Mouse (Mus musculus): ENCODE data around the gene Gltpd2. TPM values are rescaled to one million over a fixed set of nuclear protein-coding genes. Genes with fewer than 3 reads are reported as not detected.
"Not testable (repeated sequence)": the region's sequence is repeated elsewhere in the genome, so short reads cannot be mapped to it uniquely, and the experiment has no call there.

Gltpd2 gene
- polyA plus RNA-seq (2012; rRNA removed), result 0.09 TPM in 1 of 2 replicates, not detected in the other

DNA sequence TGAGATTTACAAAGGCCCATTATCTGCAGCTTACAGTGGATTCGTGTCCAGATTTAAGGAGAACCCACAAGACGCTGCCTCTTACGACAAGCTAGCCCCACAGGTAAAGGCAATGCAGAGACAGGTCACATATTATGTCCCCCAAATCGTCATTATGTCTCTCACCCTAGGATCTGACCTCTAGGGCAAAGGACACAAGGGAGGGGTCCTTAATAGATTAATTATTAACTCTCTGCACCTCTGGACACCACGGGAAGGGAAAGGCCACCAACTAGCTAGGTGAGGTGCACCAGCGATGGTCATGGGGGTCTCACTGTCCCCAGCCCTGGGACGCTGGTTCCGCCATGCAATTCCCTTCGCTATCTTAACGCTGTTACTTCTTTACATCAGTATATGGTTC, at the start of gene Gltpd2:
Gene Gltpd2 (plus strand): TSS at position 274 of the 400 bp plus-strand sequence.
- no peak for DNase-seq (ENCODE audit: low read depth)
- no peak for TF ChIP-seq CTCF (IDR thresholded peaks at IDR 0.05; ENCODE audit: borderline replicate concordance, extremely low read depth, insufficient read depth, insufficient read length)
- no peak for TF ChIP-seq POLR2A (IDR thresholded peaks at IDR 0.05; ENCODE audit: borderline replicate concordance, extremely low read depth, insufficient read depth, insufficient read length, poor library complexity, severe bottlenecking)

DNA sequence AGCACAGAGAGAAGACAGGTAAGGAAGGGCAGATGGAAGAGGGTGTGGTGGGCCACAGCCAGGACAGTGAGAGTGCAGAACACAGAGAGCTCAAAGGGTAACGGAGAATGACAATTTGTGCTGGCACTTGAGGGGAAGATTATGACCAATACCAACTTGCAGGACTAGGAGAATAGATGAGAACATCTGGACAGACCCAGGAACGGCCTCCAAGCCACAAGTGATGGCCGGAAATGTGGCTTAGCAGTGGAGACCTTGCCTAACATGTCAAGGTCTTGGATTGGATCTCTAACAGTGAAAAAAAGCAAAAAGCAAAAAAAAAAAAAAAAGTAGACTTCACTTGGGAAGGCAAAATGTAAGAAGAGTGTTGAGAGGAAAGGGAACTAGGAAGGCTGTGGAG, 49.2 kb upstream of the Gltpd2 start:
- no peak for TF ChIP-seq POLR2A (IDR thresholded peaks at IDR 0.05; ENCODE audit: borderline replicate concordance, extremely low read depth, insufficient read depth, insufficient read length, poor library complexity, severe bottlenecking)
- no peak for TF ChIP-seq CTCF (IDR thresholded peaks at IDR 0.05; ENCODE audit: borderline replicate concordance, extremely low read depth, insufficient read depth, insufficient read length)
- DNase-seq (ENCODE audit: low read depth), result no peak

DNA sequence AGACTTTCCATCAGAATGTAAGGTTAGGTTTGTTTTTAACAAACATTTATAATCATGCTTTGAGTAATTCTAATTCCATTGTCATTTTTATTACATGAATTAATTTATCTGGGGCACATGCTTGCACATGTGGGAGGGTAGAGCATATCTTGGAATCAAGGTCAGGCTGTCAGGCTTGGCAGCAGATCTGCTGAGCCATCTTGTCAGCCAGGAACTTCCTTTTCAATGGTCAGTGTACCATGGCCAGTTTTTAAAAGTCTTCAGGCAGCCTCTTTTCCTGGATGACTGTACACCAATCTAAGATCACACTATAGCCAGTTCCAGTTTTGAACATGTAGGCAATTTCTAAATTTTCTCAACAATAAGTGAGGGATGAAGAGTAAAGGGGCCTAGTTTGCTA, 46.3 kb upstream of the Gltpd2 start:
- no peak for TF ChIP-seq CTCF (IDR thresholded peaks at IDR 0.05; ENCODE audit: borderline replicate concordance, extremely low read depth, insufficient read depth, insufficient read length)
- no peak for TF ChIP-seq POLR2A (IDR thresholded peaks at IDR 0.05; ENCODE audit: borderline replicate concordance, extremely low read depth, insufficient read depth, insufficient read length, poor library complexity, severe bottlenecking)
- DNase-seq (ENCODE audit: low read depth), result no peak

DNA sequence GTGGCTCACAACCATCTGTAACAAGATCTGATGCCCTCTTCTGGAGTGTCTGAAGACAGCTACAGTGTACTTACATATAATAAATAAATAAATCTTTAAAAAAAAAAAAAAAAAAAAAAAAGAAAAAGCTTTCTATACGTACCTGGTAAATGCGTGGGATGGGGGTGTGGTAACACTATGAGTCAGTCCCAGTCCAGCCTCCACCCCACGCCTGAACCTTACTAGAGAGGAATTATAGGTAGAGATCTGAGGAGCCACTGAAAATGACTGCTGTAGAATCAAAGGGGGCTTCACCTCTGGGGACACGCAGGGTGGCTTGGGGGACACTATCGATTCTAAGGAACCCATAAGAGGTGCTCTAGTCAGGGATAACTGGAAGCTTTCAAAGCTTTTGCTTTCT, 45.7 kb upstream of the Gltpd2 start:
- DNase-seq (ENCODE audit: low read depth), result not testable (repeated sequence)

DNA sequence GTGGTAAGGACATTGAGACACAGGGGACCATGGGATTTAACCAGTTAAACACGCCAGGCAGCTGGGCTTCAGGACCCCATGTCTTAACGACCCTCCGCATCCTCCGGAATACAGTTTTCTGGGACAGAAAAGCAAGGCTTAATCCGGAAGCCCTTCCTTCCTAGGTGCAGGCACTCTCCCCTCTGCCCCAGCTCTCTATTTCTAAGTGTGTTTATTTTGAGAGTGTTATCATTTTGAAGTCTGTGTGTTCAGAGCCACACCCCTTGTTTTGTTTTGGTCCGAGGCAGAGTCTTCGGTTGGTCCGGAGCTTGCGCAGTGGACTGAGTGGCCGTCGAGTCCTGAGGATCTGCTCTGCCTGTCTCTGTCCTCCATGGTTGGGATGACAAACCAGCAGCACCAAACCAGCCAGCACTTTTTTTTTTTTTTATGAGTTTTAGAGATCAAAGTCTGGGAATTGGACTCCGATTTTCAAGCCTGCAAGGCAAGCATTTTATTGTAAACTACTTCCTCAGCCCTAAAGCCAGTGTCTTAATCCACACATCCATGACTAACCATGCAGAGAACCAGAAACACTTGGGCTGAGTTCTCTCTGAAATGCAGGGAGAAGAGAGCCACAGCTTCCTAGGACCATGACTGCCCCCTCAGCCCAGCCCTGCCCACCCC, 44.0 kb upstream of the Gltpd2 start:
- TF ChIP-seq POLR2A (IDR thresholded peaks at IDR 0.05; ENCODE audit: borderline replicate concordance, extremely low read depth, insufficient read depth, insufficient read length, poor library complexity, severe bottlenecking) (no peak), CTCF (IDR thresholded peaks at IDR 0.05; ENCODE audit: borderline replicate concordance, extremely low read depth, insufficient read depth, insufficient read length) (no peak)

DNA sequence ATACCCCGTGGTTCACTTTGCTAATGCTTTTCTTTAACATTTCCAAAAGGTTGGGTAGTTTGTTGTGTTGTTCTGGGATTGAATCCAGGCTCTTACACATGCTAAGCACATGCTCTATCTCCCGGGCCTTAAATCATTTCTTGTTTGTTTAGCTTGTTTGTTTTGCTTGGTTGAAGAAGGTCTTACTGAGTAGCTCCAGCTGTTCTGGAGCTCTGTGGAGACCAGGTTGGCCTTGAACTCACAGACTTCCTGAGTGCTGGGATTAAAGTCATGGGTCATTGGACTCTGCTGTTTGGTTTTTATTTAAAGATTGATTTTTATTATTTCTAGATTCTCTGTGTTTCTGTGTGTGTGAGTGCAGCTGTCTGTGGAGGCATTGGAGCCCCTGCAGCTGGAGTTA, 33.5 kb upstream of the Gltpd2 start:
- TF ChIP-seq CTCF (IDR thresholded peaks at IDR 0.05; ENCODE audit: borderline replicate concordance, extremely low read depth, insufficient read depth, insufficient read length) (no peak), POLR2A (IDR thresholded peaks at IDR 0.05; ENCODE audit: borderline replicate concordance, extremely low read depth, insufficient read depth, insufficient read length, poor library complexity, severe bottlenecking) (no peak)
- peak; percentile 1 for DNase-seq (ENCODE audit: low read depth)

More for the DNA sequence above, 44.0 kb upstream of the Gltpd2 start:
- no peak for DNase-seq (ENCODE audit: low read depth)

DNA sequence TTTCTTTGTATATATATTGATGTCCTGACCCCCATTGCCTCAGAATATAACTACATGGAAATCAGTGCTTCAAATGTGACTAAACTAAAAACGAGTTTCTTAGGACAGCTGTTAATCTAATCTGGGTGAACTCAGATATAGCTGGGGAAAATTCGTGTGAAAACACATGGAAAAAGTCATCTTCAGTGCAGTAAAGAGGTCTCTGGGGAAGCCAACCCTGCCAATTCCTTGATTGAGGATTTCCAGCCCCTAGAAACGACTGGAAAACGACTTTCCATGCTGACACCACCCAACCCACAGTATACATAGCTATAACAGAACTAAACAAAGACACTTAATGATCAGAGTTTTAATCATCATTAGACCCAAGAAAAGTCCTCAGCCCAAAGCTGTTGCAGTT, 31.2 kb upstream of the Gltpd2 start:
- DNase-seq (ENCODE audit: low read depth), result no peak
- TF ChIP-seq POLR2A (IDR thresholded peaks at IDR 0.05; ENCODE audit: borderline replicate concordance, extremely low read depth, insufficient read depth, insufficient read length, poor library complexity, severe bottlenecking) (no peak), CTCF (IDR thresholded peaks at IDR 0.05; ENCODE audit: borderline replicate concordance, extremely low read depth, insufficient read depth, insufficient read length) (no peak)

DNA sequence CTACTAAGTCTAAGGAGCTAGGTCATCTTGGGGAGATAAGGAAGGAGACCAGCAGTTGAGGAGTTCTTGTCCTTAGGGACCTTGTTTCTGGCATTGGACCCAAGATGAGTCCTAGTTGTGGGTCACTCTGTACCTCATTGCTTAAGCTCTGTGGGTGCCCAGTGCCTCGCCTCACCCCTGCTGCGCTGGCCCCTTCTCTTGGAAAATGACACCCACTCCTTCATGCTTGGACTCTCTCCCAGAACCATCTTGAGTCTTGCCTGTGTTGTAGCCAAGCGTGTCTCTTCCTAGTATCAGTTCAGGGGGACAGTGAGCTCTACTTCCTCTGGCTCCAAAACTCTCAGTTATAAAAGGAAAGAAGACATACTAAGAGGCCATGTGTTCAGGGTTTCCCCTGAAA, 29.9 kb upstream of the Gltpd2 start:
- no peak for DNase-seq (ENCODE audit: low read depth)
- TF ChIP-seq CTCF (IDR thresholded peaks at IDR 0.05; ENCODE audit: borderline replicate concordance, extremely low read depth, insufficient read depth, insufficient read length) (no peak), POLR2A (IDR thresholded peaks at IDR 0.05; ENCODE audit: borderline replicate concordance, extremely low read depth, insufficient read depth, insufficient read length, poor library complexity, severe bottlenecking) (no peak)

DNA sequence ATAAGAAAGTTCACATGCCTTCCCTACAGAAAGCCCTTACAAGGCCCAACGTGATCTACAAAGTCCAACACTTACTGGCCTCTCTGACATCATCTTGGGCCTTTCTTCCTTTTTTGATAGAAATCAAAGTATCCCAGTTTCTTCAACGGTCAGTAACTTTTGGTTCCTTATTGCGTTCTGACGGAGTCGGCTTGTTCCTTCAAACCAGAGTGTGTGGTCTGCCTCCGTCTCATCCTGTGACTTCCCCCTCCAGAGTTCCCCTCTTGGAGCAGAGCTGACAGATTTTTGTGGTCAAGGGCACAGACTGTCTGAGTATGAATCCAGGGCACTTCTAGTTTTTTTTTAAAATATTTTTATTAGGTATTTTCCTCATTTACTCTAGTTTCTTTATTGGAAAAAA, 29.3 kb upstream of the Gltpd2 start:
- DNase-seq (ENCODE audit: low read depth), result no peak
- TF ChIP-seq POLR2A (IDR thresholded peaks at IDR 0.05; ENCODE audit: borderline replicate concordance, extremely low read depth, insufficient read depth, insufficient read length, poor library complexity, severe bottlenecking), result no peak
- TF ChIP-seq CTCF (IDR thresholded peaks at IDR 0.05; ENCODE audit: borderline replicate concordance, extremely low read depth, insufficient read depth, insufficient read length), result no peak

DNA sequence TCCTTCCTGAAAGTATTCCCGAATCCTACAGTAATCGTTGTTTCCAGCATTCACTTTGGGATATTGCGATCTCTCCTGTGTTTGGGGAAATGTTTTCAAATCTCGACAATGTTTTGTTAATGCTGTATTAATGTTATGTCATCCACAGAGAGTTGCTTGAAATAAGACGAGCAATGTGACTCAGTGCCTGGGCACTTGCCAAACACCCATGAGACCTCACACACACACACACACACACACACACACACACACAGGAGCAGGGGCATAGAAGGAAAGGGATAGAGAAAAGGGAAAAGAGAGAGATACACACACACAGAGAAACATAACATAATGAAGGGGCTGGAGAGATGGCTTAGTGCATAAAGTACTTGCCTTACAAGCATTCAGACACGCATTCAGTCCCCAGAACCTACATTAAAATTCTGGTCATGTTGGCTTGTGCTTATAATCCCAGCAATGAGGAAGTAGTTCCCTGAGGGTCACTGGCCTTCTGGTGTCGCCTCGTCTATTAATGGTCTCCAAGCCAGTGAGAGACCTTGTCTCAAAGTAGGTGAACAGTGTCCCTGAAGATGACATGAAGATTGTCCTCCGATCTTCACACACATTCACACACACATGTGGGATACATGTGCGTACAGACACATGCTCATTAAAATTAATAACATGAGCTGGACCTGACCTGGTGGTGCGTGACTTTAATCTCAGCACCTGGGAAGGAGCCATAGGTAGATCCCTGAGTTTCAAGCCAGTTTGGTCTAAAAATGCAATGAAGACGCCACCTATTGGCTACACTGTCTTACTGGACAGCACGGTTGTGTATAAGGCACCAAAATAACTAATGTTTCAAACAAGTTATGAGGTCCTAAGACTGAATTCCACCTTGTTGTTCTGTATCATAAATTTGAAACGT, 19.2 kb upstream of the Gltpd2 start:
- DNase-seq (ENCODE audit: low read depth), result no peak
- TF ChIP-seq POLR2A (IDR thresholded peaks at IDR 0.05; ENCODE audit: borderline replicate concordance, extremely low read depth, insufficient read depth, insufficient read length, poor library complexity, severe bottlenecking), result no peak
- TF ChIP-seq CTCF (IDR thresholded peaks at IDR 0.05; ENCODE audit: borderline replicate concordance, extremely low read depth, insufficient read depth, insufficient read length), result 0 out of 2 replicates have a peak, but pooled peaks have one; percentile 4

DNA sequence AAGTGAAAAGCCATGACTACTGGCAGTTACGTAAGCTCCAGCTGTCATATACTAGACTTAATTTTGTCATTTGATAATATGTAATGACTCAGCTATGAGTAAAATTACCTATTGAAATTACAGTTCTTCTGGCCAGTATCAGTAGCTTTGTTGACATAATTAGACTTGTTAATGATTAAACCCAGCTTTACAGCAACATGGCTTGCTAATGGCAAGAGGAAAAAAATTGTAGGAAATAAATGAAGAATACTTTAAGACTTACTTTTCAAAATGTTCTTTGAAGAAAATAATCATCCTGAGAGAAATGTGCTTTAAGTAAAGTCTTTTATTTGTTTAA, 18.6 kb upstream of the Gltpd2 start:
- TF ChIP-seq CTCF (IDR thresholded peaks at IDR 0.05; ENCODE audit: borderline replicate concordance, extremely low read depth, insufficient read depth, insufficient read length) (no peak), POLR2A (IDR thresholded peaks at IDR 0.05; ENCODE audit: borderline replicate concordance, extremely low read depth, insufficient read depth, insufficient read length, poor library complexity, severe bottlenecking) (no peak)
- no peak for DNase-seq (ENCODE audit: low read depth)

DNA sequence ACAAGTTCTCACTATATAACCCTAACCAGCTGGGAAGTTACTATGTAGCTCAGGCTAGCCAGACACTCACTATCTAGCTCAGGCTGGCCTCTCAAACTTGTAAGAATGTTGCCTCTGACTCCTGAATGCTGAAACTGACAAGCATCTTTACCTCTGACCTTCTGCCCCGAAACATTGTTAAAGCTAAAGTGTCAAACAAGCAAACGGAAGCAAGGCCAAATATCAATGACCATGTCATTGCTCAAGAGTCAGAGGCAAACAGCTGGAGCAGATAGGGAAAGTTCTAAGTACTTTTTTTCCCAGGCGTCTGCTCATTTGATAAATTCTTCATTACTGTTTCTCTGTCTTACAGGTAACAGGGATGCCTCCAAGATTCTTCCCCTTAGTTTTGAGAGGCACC, 17.0 kb upstream of the Gltpd2 start:
- no peak for TF ChIP-seq POLR2A (IDR thresholded peaks at IDR 0.05; ENCODE audit: borderline replicate concordance, extremely low read depth, insufficient read depth, insufficient read length, poor library complexity, severe bottlenecking)
- TF ChIP-seq CTCF (IDR thresholded peaks at IDR 0.05; ENCODE audit: borderline replicate concordance, extremely low read depth, insufficient read depth, insufficient read length), result no peak
- DNase-seq (ENCODE audit: low read depth), result no peak

Measured in brain, embryonic 14.5 days (tissue).